Mouse (Mus musculus) neural tube, embryonic 11.5 days (tissue): ENCODE measurements around the gene Ttc30a2. TPM values are rescaled to one million over a fixed set of nuclear protein-coding genes. Genes with fewer than 3 reads are reported as not detected.

Source experiments
- ATAC-seq: fragments of 200-750 bp; cut with Nextera tagmentation; 2 replicates; pipeline ENCODE4 v1.8.0; 2017; ENCODE audit warnings: moderate number of reproducible peaks, mild to moderate bottlenecking, moderate TSS enrichment, moderate library complexity; ENCODE audit not compliant: insufficient read depth, low FRiP score, low TSS enrichment
- DNase-seq: peaks from one replicate; pipeline ENCODE4 v3.0.0-alpha.2; 2015; ENCODE audit warnings: low spot score
- H3K27ac ChIP-seq: fragments of 300-500 bp; sonication (generic); 2 replicates; pipeline ENCODE4 v1.5.1; 2014; ENCODE audit warnings: low read depth, mild to moderate bottlenecking, low read length
- H3K27me3 ChIP-seq: fragments of 300-500 bp; sonication (generic); 2 replicates; pipeline ENCODE4 v1.6.1; 2014; ENCODE audit warnings: mild to moderate bottlenecking, low read length, mixed read lengths; ENCODE audit not compliant: control insufficient read depth, insufficient read depth
- H3K36me3 ChIP-seq: fragments of 300-500 bp; sonication (generic); 2 replicates; pipeline ENCODE4 v1.6.1; 2014; ENCODE audit warnings: mild to moderate bottlenecking, low read length, moderate library complexity, mixed read lengths; ENCODE audit not compliant: control insufficient read depth, insufficient read depth
- H3K4me1 ChIP-seq: fragments of 300-500 bp; sonication (generic); 2 replicates; pipeline ENCODE4 v1.6.1; 2014; ENCODE audit warnings: low read length, mixed read lengths; ENCODE audit not compliant: control insufficient read depth, insufficient read depth
- H3K4me2 ChIP-seq: fragments of 300-500 bp; sonication (generic); 2 replicates; pipeline ENCODE4 v1.6.1; 2014; ENCODE audit warnings: low read depth, mild to moderate bottlenecking, moderate library complexity
- H3K4me3 ChIP-seq: fragments of 300-500 bp; sonication (generic); 2 replicates; pipeline ENCODE4 v1.5.1; 2014; ENCODE audit warnings: low read depth, low read length
- H3K9ac ChIP-seq: fragments of 300-500 bp; sonication (generic); 2 replicates; pipeline ENCODE4 v1.6.1; 2014; ENCODE audit warnings: mild to moderate bottlenecking, low read length
- H3K9me3 ChIP-seq: fragments of 300-500 bp; sonication (generic); 2 replicates; pipeline ENCODE4 v1.6.1; 2016; ENCODE audit warnings: low read length; ENCODE audit not compliant: control insufficient read depth
- WGBS: fragments of 180-500 bp; shearing (Covaris S2); extraction: QIAGEN DNeasy Blood & Tissue Kit; methylation state at CpG from one replicate; pipeline ENCODE4 v1.1.7; 2014; 5-methylcytosine and 5-hydroxymethylcytosine counted together
- polyA plus RNA-seq: library from polyadenylated mRNA; unstranded; fragments of >200 nt; fragmentation: Nextera tagmentation; extraction: Ambion mirVana; gene quantifications from 2 replicates; pipeline ENCODE4 v1.2.1, GENCODE M21; 2014

The Ttc30a2 gene
- polyA plus RNA-seq, 1 experiment from 2014 or later = 1.0 TPM

GRCm38 (mm10) chr2:75964512-75964911, 13.5 kb downstream of the Ttc30a2 start:
- Histone ChIP-seq H3K4me1 (peaks cover 17% of the 10 kb centered on the region; the same call in 1 of the 2 replicates), H3K4me2 (peak overlapping the region; percentile 25), H3K36me3 (no peaks in the 10 kb centered on the region), H3K4me3 (no peak overlapping the region), H3K27ac (no peak overlapping the region), H3K9me3 (no peaks in the 10 kb centered on the region), H3K27me3 (no peaks in the 10 kb centered on the region), H3K9ac (no peak overlapping the region)
- 10% methylated on average over 14 of the region's 14 CpGs for WGBS
- ATAC-seq (peak; percentile 60), DNase-seq (peak; percentile 67)

DNA sequence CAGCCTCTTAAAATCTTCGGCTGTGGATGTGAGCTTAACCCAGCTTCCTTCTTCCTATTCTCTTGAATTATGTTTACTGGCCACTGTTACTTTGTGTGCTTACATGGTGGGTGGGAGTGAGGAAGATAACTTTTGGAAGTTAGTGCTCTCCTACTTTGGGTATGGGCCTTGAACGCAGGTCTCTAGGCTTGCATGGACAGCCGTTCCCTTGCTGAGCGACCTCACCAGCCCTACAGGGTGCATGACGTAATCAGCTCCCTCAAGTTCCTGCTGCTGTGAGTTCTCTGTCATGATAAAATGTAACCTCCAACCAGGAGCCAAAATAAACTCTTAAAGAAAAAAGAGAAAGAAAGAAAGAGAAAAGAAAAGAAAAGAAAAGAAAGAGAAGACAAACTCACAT, 13.9 kb downstream of the Ttc30a2 start:
- H3K27ac ChIP-seq = no peak overlapping the region
- H3K4me3 ChIP-seq = no peak overlapping the region
- no peaks in the 10 kb centered on the region for H3K9me3 ChIP-seq
- WGBS = 69% methylated on average over 5 of the region's 5 CpGs
- peaks cover 17% of the 10 kb centered on the region; the same call in 1 of the 2 replicates for H3K4me1 ChIP-seq
- no peaks in the 10 kb centered on the region for H3K27me3 ChIP-seq
- ATAC-seq (no peak), DNase-seq (no peak)
- H3K4me2 ChIP-seq = no peak overlapping the region
- no peaks in the 10 kb centered on the region for H3K36me3 ChIP-seq
- H3K9ac ChIP-seq = no peak overlapping the region

DNA sequence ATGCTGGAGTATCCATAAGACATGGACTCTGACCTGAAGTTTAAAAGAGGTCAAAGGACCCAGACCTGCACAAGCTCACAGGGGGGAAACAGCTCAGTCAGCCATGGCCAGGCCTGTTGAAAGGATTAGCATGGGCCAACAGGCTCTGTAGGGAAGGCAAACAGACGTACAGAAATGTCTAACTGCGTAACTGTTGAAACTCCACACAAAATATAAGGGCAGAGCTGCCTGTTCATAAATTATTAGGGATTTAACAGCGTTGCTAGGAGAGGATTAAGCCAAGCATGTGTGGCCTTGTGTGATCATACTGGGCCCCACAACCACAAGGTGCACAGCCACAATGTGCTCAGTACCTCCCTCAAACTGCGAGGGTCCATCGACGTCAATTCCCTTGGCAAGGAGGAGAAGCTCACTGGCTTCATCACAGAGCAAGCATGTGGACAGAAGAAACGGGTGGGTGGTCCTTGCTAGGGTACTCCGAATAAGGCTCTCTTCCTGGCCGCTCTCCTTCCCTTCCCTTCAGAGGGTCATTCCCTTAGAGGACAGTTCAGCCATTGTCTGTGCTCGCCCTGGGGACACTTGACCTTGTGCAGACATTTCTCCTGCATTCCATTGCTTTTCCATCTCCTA, 14.6 kb downstream of the Ttc30a2 start:
- ATAC-seq (no peak), DNase-seq (no peak)
- whole genome bisulfite sequencing = 59% methylated on average over 10 of the region's 10 CpGs
- H3K27ac ChIP-seq = no peak overlapping the region
- H3K9ac ChIP-seq = no peak overlapping the region
- peaks cover 17% of the 10 kb centered on the region; the same call in 1 of the 2 replicates for H3K4me1 ChIP-seq
- H3K4me2 ChIP-seq = no peak overlapping the region
- no peaks in the 10 kb centered on the region for H3K36me3 ChIP-seq
- H3K27me3 ChIP-seq = no peaks in the 10 kb centered on the region
- no peaks in the 10 kb centered on the region for H3K9me3 ChIP-seq
- H3K4me3 ChIP-seq = no peak overlapping the region

DNA sequence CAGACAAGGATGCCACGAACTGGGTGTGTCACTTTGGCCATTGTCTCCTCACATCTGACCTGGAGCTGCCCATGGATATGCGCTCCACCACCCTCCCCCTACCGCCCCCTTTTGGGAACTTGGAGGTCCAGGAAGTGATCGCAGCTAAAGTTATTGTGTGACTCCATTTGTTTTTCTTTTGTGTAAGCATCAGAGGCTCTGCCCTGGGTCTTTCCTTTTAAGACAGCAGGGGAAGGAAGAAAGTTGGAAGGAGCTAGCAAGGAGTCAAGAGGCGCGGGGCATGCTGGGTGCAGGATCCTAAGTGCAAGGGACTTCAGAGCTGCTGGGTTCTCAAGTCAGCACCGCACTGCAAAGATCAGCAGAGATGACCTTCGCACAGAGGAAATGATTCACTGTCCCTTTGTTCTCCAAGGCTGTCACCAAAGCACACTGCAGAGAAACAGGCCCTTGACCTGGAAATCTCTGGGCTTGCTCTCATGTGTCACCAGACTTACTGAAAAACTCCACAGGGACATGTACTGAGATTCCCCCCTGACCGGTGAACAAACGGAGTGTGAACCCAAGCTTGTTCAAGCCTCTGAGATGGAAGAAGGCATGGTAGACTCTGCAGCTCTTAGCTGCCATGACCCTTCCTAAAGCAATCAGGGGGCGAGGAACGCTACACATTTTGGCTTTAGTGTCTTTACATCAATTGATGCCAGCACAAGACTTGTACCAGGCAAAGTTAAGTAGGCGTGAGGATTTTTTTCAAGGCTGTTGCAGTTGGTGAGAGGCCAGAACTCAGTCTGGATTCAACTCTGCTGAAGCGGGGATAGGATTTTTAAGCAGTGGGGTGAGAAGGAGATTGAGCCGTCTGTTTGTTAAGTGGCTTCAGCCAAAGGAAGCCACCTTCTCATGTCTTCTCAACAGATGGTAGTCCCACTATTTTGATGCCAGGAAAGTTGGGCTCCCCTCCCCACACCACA, 17.3 kb downstream of the Ttc30a2 start:
- H3K36me3 ChIP-seq = no peaks in the 10 kb centered on the region
- H3K27me3 ChIP-seq = no peaks in the 10 kb centered on the region
- 44% methylated on average over 15 of the region's 15 CpGs for WGBS
- H3K4me1 ChIP-seq = peaks cover 17% of the 10 kb centered on the region; the same call in 1 of the 2 replicates
- no peak overlapping the region for H3K9ac ChIP-seq
- ATAC-seq (no peak), DNase-seq (peak; percentile 45)
- no peak overlapping the region for H3K4me3 ChIP-seq
- H3K9me3 ChIP-seq = no peaks in the 10 kb centered on the region
- H3K27ac ChIP-seq = no peak overlapping the region
- H3K4me2 ChIP-seq = no peak overlapping the region; the same call in 1 of the 2 replicates

- DNase-seq = peak; percentile 66
These were observed 18.1 kb downstream of the Ttc30a2 start for GRCm38 (mm10) chr2:75959850-75960365.

GRCm38 (mm10) chr2:75959183-75959849, 18.7 kb downstream of the Ttc30a2 start:
- Histone ChIP-seq H3K9me3 (no peaks in the 10 kb centered on the region), H3K4me1 (peaks cover 17% of the 10 kb centered on the region; the same call in 1 of the 2 replicates), H3K4me3 (no peak overlapping the region), H3K4me2 (peak overlapping the region; percentile 31), H3K27me3 (no peaks in the 10 kb centered on the region), H3K9ac (no peak overlapping the region), H3K36me3 (no peaks in the 10 kb centered on the region), H3K27ac (0 out of 2 replicates have a peak overlapping the region, but pooled peaks have one; percentile 31)
- peak; percentile 46 for DNase-seq
- whole genome bisulfite sequencing = 34% methylated on average over 18 of the region's 18 CpGs
- no peak for ATAC-seq

More at GRCm38 (mm10) chr2:75959850-75960365, 18.1 kb downstream of the Ttc30a2 start:
- no peak for ATAC-seq
- WGBS = 11% methylated on average over 15 of the region's 15 CpGs
- no peak overlapping the region for H3K4me3 ChIP-seq
- H3K36me3 ChIP-seq = no peaks in the 10 kb centered on the region
- H3K9me3 ChIP-seq = no peaks in the 10 kb centered on the region
- peaks cover 17% of the 10 kb centered on the region; the same call in 1 of the 2 replicates for H3K4me1 ChIP-seq
- H3K4me2 ChIP-seq = peak overlapping the region; percentile 31
- no peaks in the 10 kb centered on the region for H3K27me3 ChIP-seq
- no peak overlapping the region for H3K9ac ChIP-seq
- 0 out of 2 replicates have a peak overlapping the region, but pooled peaks have one; percentile 31 for H3K27ac ChIP-seq

- Histone ChIP-seq H3K4me3 (no peak overlapping the region), H3K36me3 (no peaks in the 10 kb centered on the region), H3K27ac (no peak overlapping the region), H3K27me3 (no peaks in the 10 kb centered on the region), H3K4me1 (peaks cover 7% of the 10 kb centered on the region; the same call in 1 of the 2 replicates), H3K9me3 (no peaks in the 10 kb centered on the region), H3K9ac (no peak overlapping the region), H3K4me2 (no peak overlapping the region)
- ATAC-seq (no peak), DNase-seq (no peak)
- WGBS = 60% methylated on average over 14 of the region's 14 CpGs
These were observed 22.3 kb downstream of the Ttc30a2 start for GRCm38 (mm10) chr2:75955709-75956108.

DNA sequence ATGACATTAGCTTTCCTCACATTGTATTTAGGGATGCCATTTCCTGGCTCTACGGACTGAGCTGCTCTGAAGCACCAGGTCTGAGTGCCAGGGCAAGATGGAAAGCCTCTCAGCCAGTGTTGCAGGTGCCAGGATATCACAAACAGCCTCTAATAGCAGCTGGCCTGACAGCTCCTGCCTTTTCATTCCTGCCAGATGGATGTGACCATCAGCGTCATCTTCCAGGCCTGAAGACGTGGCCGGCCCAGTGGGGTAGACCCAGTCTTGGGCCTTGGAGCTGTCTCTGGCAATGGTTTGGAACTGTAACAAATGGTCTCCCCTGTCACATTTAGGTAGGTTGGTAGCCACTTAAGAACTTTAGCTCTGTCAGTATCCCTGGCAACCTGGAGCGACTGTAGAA, 24.6 kb downstream of the Ttc30a2 start:
- Histone ChIP-seq H3K4me1 (no peaks in the 10 kb centered on the region), H3K4me2 (no peak overlapping the region), H3K9me3 (no peaks in the 10 kb centered on the region), H3K27me3 (no peaks in the 10 kb centered on the region), H3K4me3 (no peak overlapping the region), H3K36me3 (no peaks in the 10 kb centered on the region), H3K27ac (no peak overlapping the region), H3K9ac (no peak overlapping the region)
- ATAC-seq (no peak), DNase-seq (no peak)
- 91% methylated on average over 5 of the region's 5 CpGs for WGBS
